Mouse (Mus musculus) forebrain, embryonic 14.5 days (tissue): ENCODE results near the gene Rbfox3. TPM values are rescaled to one million over a fixed set of nuclear protein-coding genes. Genes with fewer than 3 reads are reported as not detected.

Source experiments
- ATAC-seq: fragments of 200-750 bp; cut with Nextera tagmentation; 2 replicates; pipeline ENCODE4 v1.8.0; 2017; ENCODE audit warnings: mild to moderate bottlenecking, moderate library complexity
- DNase-seq: peaks from one replicate; pipeline ENCODE4 v3.0.0-alpha.2; 2015; ENCODE audit warnings: low spot score
- H3K27ac ChIP-seq: fragments of 300-500 bp; sonication (generic); 2 replicates; pipeline ENCODE4 v1.5.1; 2014; ENCODE audit warnings: low read depth, mild to moderate bottlenecking, control low read depth, low read length, moderate library complexity
- H3K27me3 ChIP-seq: fragments of 300-500 bp; sonication (generic); replicated peaks from 2 replicates; pipeline ENCODE4 v1.6.1; 2014; ENCODE audit warnings: low read length, control low read depth, mixed read lengths; ENCODE audit not compliant: control insufficient read depth, insufficient read depth
- H3K36me3 ChIP-seq: fragments of 300-500 bp; sonication (generic); 2 replicates; pipeline ENCODE4 v1.6.1; 2014; ENCODE audit warnings: low read length, control low read depth; ENCODE audit not compliant: control insufficient read depth, insufficient read depth
- H3K4me1 ChIP-seq: fragments of 300-500 bp; sonication (generic); 2 replicates; pipeline ENCODE4 v1.6.1; 2014; ENCODE audit warnings: antibody characterized with exemption, low read length, control low read depth; ENCODE audit not compliant: control insufficient read depth, insufficient read depth
- H3K4me2 ChIP-seq: fragments of 300-500 bp; sonication (generic); 2 replicates; pipeline ENCODE4 v1.6.1; 2014; ENCODE audit warnings: mild to moderate bottlenecking, control low read depth, low read length
- H3K4me3 ChIP-seq: fragments of 300-500 bp; sonication (generic); 2 replicates; pipeline ENCODE4 v1.5.1; 2014; ENCODE audit warnings: low read depth, low read length, control low read depth
- H3K9ac ChIP-seq: fragments of 300-500 bp; sonication (generic); 2 replicates; pipeline ENCODE4 v1.6.1; 2014; ENCODE audit warnings: mild to moderate bottlenecking, low read length, control low read depth, moderate library complexity
- H3K9me3 ChIP-seq: fragments of 300-500 bp; sonication (generic); replicated peaks from 2 replicates; pipeline ENCODE4 v1.6.1; 2016; ENCODE audit warnings: low read length, control low read depth, mixed read lengths; ENCODE audit not compliant: control insufficient read depth
- WGBS: fragments of 180-500 bp; shearing (Covaris S2); extraction: QIAGEN DNeasy Blood & Tissue Kit; methylation state at CpG from one replicate; pipeline ENCODE4 v1.1.7; 2014; 5-methylcytosine and 5-hydroxymethylcytosine counted together
- polyA plus RNA-seq: library from polyadenylated mRNA; unstranded; fragments of >200 nt; fragmentation: Nextera tagmentation; extraction: Ambion mirVana; gene quantifications from 2 replicates; pipeline ENCODE4 v1.2.1, GENCODE M21; 2014

The Rbfox3 gene
- polyA plus RNA-seq, 1 experiment from 2014 or later, result 28.2 TPM

- Histone ChIP-seq H3K36me3 (no peaks in the 10 kb centered on the region), H3K4me3 (no peak overlapping the region), H3K4me2 (no peak overlapping the region), H3K9me3 (no peaks in the 10 kb centered on the region), H3K27ac (no peak overlapping the region), H3K27me3 (no peaks in the 10 kb centered on the region; the same call in 1 of the 2 replicates), H3K4me1 (peaks cover 5% of the 10 kb centered on the region; the same call in 1 of the 2 replicates), H3K9ac (no peak overlapping the region)
- ATAC-seq (no peak), DNase-seq (no peak)
- 58% methylated on average over 9 of the region's 9 CpGs for WGBS
Observed at GRCm38 (mm10) chr11:118601484-118601883, 309.9 kb downstream of the Rbfox3 start.

- H3K4me3 ChIP-seq, result no peak overlapping the region
- H3K4me2 ChIP-seq, result peak overlapping the region; percentile 17; the same call in 1 of the 2 replicates
- 5% methylated on average over 9 of the region's 9 CpGs for WGBS
Observed at GRCm38 (mm10) chr11:118600168-118600567, 311.2 kb downstream of the Rbfox3 start.

GRCm38 (mm10) chr11:118598726-118599125 lies 312.7 kb downstream of the Rbfox3 start:
- H3K27ac ChIP-seq, result no peak overlapping the region
- no peak overlapping the region for H3K9ac ChIP-seq
- H3K9me3 ChIP-seq, result no peaks in the 10 kb centered on the region
- 72% methylated on average over 5 of the region's 5 CpGs for WGBS
- H3K36me3 ChIP-seq, result no peaks in the 10 kb centered on the region
- no peak overlapping the region for H3K4me3 ChIP-seq
- DNase-seq (no peak), ATAC-seq (no peak)
- H3K4me2 ChIP-seq, result no peak overlapping the region
- H3K27me3 ChIP-seq, result no peaks in the 10 kb centered on the region; the same call in 1 of the 2 replicates
- H3K4me1 ChIP-seq, result peaks cover 5% of the 10 kb centered on the region; the same call in 1 of the 2 replicates

More at GRCm38 (mm10) chr11:118600168-118600567, 311.2 kb downstream of the Rbfox3 start:
- Histone ChIP-seq H3K27ac (peak overlapping the region; percentile 65; the same call in 1 of the 2 replicates), H3K4me1 (peaks cover 5% of the 10 kb centered on the region; the same call in 1 of the 2 replicates), H3K9ac (peak overlapping the region; percentile 29; the same call in 1 of the 2 replicates), H3K27me3 (no peaks in the 10 kb centered on the region; the same call in 1 of the 2 replicates), H3K9me3 (no peaks in the 10 kb centered on the region), H3K36me3 (no peaks in the 10 kb centered on the region)
- DNase-seq (peak; percentile 60), ATAC-seq (peak; percentile 65; the same call in 1 of the 2 replicates)

GRCm38 (mm10) chr11:118584826-118585225 lies 326.6 kb downstream of the Rbfox3 start:
- Histone ChIP-seq H3K9me3 (no peaks in the 10 kb centered on the region), H3K27me3 (no peaks in the 10 kb centered on the region), H3K4me3 (no peak overlapping the region), H3K4me2 (no peak overlapping the region), H3K4me1 (no peaks in the 10 kb centered on the region), H3K9ac (no peak overlapping the region), H3K36me3 (no peaks in the 10 kb centered on the region), H3K27ac (no peak overlapping the region)
- ATAC-seq (no peak), DNase-seq (peak; percentile 76)
- 4% methylated on average over 15 of the region's 15 CpGs for WGBS

GRCm38 (mm10) chr11:118583989-118584388 lies 327.4 kb downstream of the Rbfox3 start:
- Histone ChIP-seq H3K9me3 (no peaks in the 10 kb centered on the region), H3K4me1 (no peaks in the 10 kb centered on the region), H3K27ac (no peak overlapping the region), H3K9ac (no peak overlapping the region), H3K4me3 (no peak overlapping the region), H3K27me3 (no peaks in the 10 kb centered on the region), H3K4me2 (no peak overlapping the region), H3K36me3 (no peaks in the 10 kb centered on the region)
- WGBS, result 87% methylated on average over 1 of the region's 1 CpGs
- no peak for ATAC-seq
- DNase-seq, result no peak

GRCm38 (mm10) chr11:118583573-118583972 lies 327.8 kb downstream of the Rbfox3 start:
- no peak overlapping the region for H3K4me2 ChIP-seq
- 86% methylated on average over 8 of the region's 8 CpGs for WGBS

GRCm38 (mm10) chr11:118581019-118581418 lies 330.4 kb downstream of the Rbfox3 start:
- H3K9me3 ChIP-seq, result no peaks in the 10 kb centered on the region
- no peak overlapping the region for H3K4me2 ChIP-seq
- H3K36me3 ChIP-seq, result no peaks in the 10 kb centered on the region
- peak; percentile 25 for DNase-seq
- no peak overlapping the region for H3K27ac ChIP-seq
- 41% methylated on average over 4 of the region's 4 CpGs for WGBS
- ATAC-seq, result no peak
- H3K4me3 ChIP-seq, result no peak overlapping the region
- 0 out of 2 replicates have a peak overlapping the region, but pooled peaks have one; percentile 5 for H3K9ac ChIP-seq
- H3K4me1 ChIP-seq, result peaks cover 12% of the 10 kb centered on the region
- H3K27me3 ChIP-seq, result no peaks in the 10 kb centered on the region

More at GRCm38 (mm10) chr11:118583573-118583972, 327.8 kb downstream of the Rbfox3 start:
- no peaks in the 10 kb centered on the region for H3K36me3 ChIP-seq
- no peak for ATAC-seq
- no peak overlapping the region for H3K9ac ChIP-seq
- no peaks in the 10 kb centered on the region for H3K9me3 ChIP-seq
- no peak overlapping the region for H3K4me3 ChIP-seq
- DNase-seq, result no peak
- H3K27ac ChIP-seq, result no peak overlapping the region
- H3K4me1 ChIP-seq, result no peaks in the 10 kb centered on the region
- H3K27me3 ChIP-seq, result no peaks in the 10 kb centered on the region

GRCm38 (mm10) chr11:118579622-118580021 lies 331.8 kb downstream of the Rbfox3 start:
- 88% methylated on average over 8 of the region's 8 CpGs for WGBS
- Histone ChIP-seq H3K9ac (no peak overlapping the region), H3K4me2 (no peak overlapping the region), H3K36me3 (no peaks in the 10 kb centered on the region), H3K4me1 (peaks cover 13% of the 10 kb centered on the region), H3K27ac (no peak overlapping the region), H3K4me3 (no peak overlapping the region), H3K27me3 (no peaks in the 10 kb centered on the region), H3K9me3 (no peaks in the 10 kb centered on the region)
- no peak for DNase-seq
- no peak for ATAC-seq

GRCm38 (mm10) chr11:118577271-118577670 lies 334.1 kb downstream of the Rbfox3 start:
- DNase-seq (no peak), ATAC-seq (no peak)
- Histone ChIP-seq H3K4me3 (no peak overlapping the region), H3K4me1 (peaks cover 17% of the 10 kb centered on the region), H3K27ac (no peak overlapping the region), H3K4me2 (no peak overlapping the region), H3K9ac (no peak overlapping the region), H3K27me3 (peaks cover 5% of the 10 kb centered on the region; the same call in 1 of the 2 replicates), H3K36me3 (no peaks in the 10 kb centered on the region), H3K9me3 (no peaks in the 10 kb centered on the region)
- WGBS, result 56% methylated on average over 15 of the region's 15 CpGs
